Mouse (Mus musculus) inflammation-experienced regulatory T-cells, adult 6 months (primary cell): ENCODE measurements around the gene Syt16. TPM values are rescaled to one million over a fixed set of nuclear protein-coding genes. Genes with fewer than 3 reads are reported as not detected.

Experiments used
- ATAC-seq: one replicate; pipeline ENCODE4 v1.8.0; 2017
- polyA plus RNA-seq, 3 experiments: library from polyadenylated mRNA; unstranded; fragments of 100-300 nt; shearing (Covaris generic); gene quantifications; one replicate each; pipeline ENCODE4 v1.2.1; 2017

Syt16 gene
- polyA plus RNA-seq, 3 experiments from 2014 or later, result not detected

DNA sequence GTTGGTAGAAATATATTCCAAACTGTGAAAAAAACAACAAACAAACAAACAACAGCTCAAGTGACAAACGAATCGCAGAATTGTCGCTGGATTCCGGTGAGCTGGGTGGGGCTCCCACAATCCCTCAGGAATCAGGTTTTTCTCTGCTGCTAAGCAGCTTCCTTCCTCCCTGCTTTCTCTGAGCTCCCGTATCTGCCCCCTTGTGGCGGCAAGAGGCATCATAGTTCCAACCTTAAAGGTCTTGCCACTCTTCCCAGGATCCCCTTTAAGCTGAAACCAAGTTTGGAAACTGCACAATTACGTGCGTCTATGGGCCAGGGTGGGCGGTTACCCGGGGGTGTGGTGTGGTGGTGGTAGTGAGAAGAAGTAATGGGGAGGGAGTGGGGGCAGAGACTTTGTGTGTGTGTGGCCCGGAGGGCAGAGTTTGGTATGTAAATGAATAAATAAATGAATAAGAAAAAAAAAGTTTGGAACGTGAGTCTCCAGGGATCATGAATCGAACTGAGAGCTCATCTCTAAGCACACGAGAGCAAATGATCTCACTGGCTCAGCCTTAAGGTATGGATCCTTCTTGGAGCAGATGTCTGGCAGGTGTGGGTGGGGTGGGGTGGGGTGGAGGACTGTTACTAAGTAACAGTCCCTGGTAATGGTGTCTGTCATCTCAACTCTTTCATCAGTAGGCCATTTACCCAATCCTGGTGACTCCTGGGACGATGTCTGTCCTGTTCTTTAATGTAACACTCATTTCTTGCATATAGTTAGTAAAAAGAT is 319.7 kb downstream of the Syt16 start:
- no peak for ATAC-seq

DNA sequence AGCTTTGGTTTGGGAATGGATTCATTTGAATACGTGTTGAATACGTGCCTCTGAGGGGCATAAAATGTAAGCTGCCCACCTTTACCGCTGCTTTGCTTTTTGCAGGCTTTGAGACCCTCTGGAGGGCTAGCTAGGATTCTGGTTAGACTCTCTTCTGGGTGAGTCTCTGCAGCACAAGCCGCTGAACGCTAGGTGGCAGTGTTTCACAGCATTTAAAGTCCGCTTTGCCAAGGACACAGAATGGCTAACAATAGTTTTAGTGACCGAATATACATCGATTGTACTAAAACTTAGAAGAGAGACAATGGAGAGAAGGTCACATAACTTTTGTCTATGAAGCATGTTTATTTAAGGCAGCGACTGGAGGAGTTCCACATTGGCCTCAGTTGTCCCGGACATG is 322.9 kb downstream of the Syt16 start:
- ATAC-seq, result no peak

DNA sequence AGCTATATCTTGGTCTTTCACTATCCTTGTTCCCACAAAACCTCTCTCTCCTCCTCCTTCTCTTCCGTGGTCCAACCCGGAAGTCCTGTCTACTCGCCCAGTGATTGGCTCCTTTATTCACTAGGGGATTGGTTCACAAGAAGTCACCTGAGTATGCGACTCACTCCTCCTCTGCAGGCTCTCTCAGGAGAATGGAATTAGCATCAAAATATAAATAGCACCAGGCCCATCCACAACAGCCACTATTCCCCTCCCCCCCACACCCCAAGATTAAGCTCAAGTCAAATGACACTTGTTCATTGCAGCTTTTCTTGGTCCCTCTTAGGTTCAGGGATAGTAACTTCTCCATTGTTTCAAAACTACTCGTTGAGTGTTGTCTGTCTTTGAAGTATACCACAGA is 324.5 kb downstream of the Syt16 start:
- ATAC-seq, result no peak

Other genes with a start within 250 kb of the Syt16 start
- gene Hif1a, start 96.3 kb upstream of the Syt16 start, polyA plus RNA-seq, result 10 to 100 TPM; 76.4 to 90.9 (median 87.6) TPM
- 10 to 100 TPM; 12.6 to 21.2 (median 13.8) TPM for gene Gm49321, start 60.0 kb upstream of the Syt16 start, polyA plus RNA-seq
- 10 to 100 TPM; 16.6 to 25.3 (median 22.1) TPM for gene Snapc1, start 33.2 kb upstream of the Syt16 start, polyA plus RNA-seq